Mouse (Mus musculus): Measurements from ENCODE around the gene Cpne4. TPM values are rescaled to one million over a fixed set of nuclear protein-coding genes. Genes with fewer than 3 reads are reported as not detected.

Gene Cpne4
- polyA plus RNA-seq, 1 experiment from 2014 or later, result 14.2 TPM

GRCm38 (mm10) chr9:105069106-105069505 is 522.0 kb downstream of the Cpne4 start:
- Histone ChIP-seq H3K4me2 (no peak overlapping the region), H3K27me3 (no peaks in the 10 kb centered on the region), H3K9me3 (no peaks in the 10 kb centered on the region), H3K4me1 (replicated peaks) (no peaks in the 10 kb centered on the region), H3K36me3 (peaks cover 85% of the 10 kb centered on the region), H3K4me3 (no peak overlapping the region), H3K27ac (replicated peaks) (no peak overlapping the region), H3K9ac (no peak overlapping the region)
- ATAC-seq (ENCODE audit: low read depth), result no peak
- WGBS, result 89% methylated on average over 10 of the region's 10 CpGs

GRCm38 (mm10) chr9:105072991-105073748 is 526.1 kb downstream of the Cpne4 start:
- Histone ChIP-seq H3K4me3 (no peak overlapping the region), H3K27me3 (no peaks in the 10 kb centered on the region), H3K4me1 (replicated peaks) (no peaks in the 10 kb centered on the region), H3K4me2 (no peak overlapping the region), H3K36me3 (peaks cover 84% of the 10 kb centered on the region), H3K9me3 (no peaks in the 10 kb centered on the region), H3K27ac (replicated peaks) (no peak overlapping the region), H3K9ac (no peak overlapping the region)
- 80% methylated on average over 4 of the region's 4 CpGs for WGBS
- no peak for ATAC-seq (ENCODE audit: low read depth)

- Histone ChIP-seq H3K27ac (replicated peaks) (no peak overlapping the region), H3K9me3 (no peaks in the 10 kb centered on the region), H3K4me3 (no peak overlapping the region), H3K4me1 (replicated peaks) (no peaks in the 10 kb centered on the region), H3K27me3 (no peaks in the 10 kb centered on the region), H3K4me2 (no peak overlapping the region), H3K36me3 (peaks cover 73% of the 10 kb centered on the region), H3K9ac (no peak overlapping the region)
- no peak for ATAC-seq (ENCODE audit: low read depth)
- 95% methylated on average over 8 of the region's 8 CpGs for WGBS
Measured at GRCm38 (mm10) chr9:105074851-105075250, 527.8 kb downstream of the Cpne4 start.

- no peak overlapping the region for H3K4me3 ChIP-seq
Measured at GRCm38 (mm10) chr9:105076756-105077424, 529.8 kb downstream of the Cpne4 start.

DNA sequence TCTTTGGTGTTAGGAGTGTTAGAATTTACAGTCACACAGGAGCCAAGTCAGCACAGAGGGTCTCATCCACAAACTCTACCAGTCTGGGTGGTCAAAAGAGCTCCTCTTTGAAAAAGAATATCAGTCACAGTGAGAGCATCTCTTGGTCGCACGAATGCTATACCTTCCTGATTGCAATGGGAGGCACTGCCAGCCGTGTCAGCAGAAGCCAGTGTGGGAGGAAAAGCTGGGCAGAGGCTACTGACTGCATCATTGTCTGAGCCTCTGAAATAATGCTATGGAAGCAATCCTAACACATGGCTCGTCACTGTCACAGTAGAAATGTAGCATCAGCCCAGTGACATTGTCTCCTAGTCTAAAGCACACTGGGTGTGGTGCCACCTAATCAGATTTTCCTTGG is 531.4 kb downstream of the Cpne4 start:
- no peak overlapping the region for H3K27ac ChIP-seq (replicated peaks)
- no peaks in the 10 kb centered on the region for H3K4me1 ChIP-seq (replicated peaks)
- no peak overlapping the region for H3K4me3 ChIP-seq
- no peaks in the 10 kb centered on the region for H3K27me3 ChIP-seq
- no peaks in the 10 kb centered on the region for H3K9me3 ChIP-seq
- H3K9ac ChIP-seq, result no peak overlapping the region
- H3K4me2 ChIP-seq, result no peak overlapping the region
- ATAC-seq (ENCODE audit: low read depth), result no peak
- H3K36me3 ChIP-seq, result peaks cover 45% of the 10 kb centered on the region
- 90% methylated on average over 4 of the region's 4 CpGs for WGBS

More at GRCm38 (mm10) chr9:105076756-105077424, 529.8 kb downstream of the Cpne4 start:
- Histone ChIP-seq H3K4me2 (no peak overlapping the region), H3K27me3 (no peaks in the 10 kb centered on the region), H3K9me3 (no peaks in the 10 kb centered on the region), H3K36me3 (peaks cover 61% of the 10 kb centered on the region), H3K9ac (no peak overlapping the region), H3K4me1 (replicated peaks) (no peaks in the 10 kb centered on the region), H3K27ac (replicated peaks) (no peak overlapping the region)
- whole genome bisulfite sequencing, result 94% methylated on average over 13 of the region's 13 CpGs
- ATAC-seq (ENCODE audit: low read depth), result no peak

GRCm38 (mm10) chr9:105080246-105080645 is 533.2 kb downstream of the Cpne4 start:
- Histone ChIP-seq H3K9ac (no peak overlapping the region), H3K27me3 (no peaks in the 10 kb centered on the region), H3K27ac (replicated peaks) (no peak overlapping the region), H3K4me2 (no peak overlapping the region), H3K9me3 (no peaks in the 10 kb centered on the region), H3K36me3 (peaks cover 30% of the 10 kb centered on the region), H3K4me3 (no peak overlapping the region), H3K4me1 (replicated peaks) (no peaks in the 10 kb centered on the region)
- no peak for ATAC-seq (ENCODE audit: low read depth)
- 92% methylated on average over 3 of the region's 3 CpGs for whole genome bisulfite sequencing

Small RNA genes lying within 50 kb of the gene (microRNA-seq; reads per million reads assigned to microRNA genes)
- not detected for gene Gm23391

Other genes starting within 250 kb of the Cpne4 start
- 0.33 and 0.46 TPM in 2 replicates for gene Acpp, start 209.5 kb upstream of the Cpne4 start, polyA plus RNA-seq (2015; fragmentation: Nextera tagmentation; extraction: Ambion mirVana)

All from neural tube, embryonic 13.5 days (tissue).